Mouse (Mus musculus) myocyte (in vitro differentiated cells): Measurements from ENCODE around the gene Aplnr. TPM values are rescaled to one million over a fixed set of nuclear protein-coding genes. Genes with fewer than 3 reads are reported as not detected.

Experiments used
- H3K27me3 ChIP-seq: one replicate; pipeline ENCODE4 v1.6.1; 2011; ENCODE audit not compliant: control insufficient read depth, insufficient read depth, insufficient read length
- H3K36me3 ChIP-seq: one replicate; pipeline ENCODE4 v1.6.1; 2011; ENCODE audit not compliant: control insufficient read depth, insufficient read depth
- H3K4me2 ChIP-seq: one replicate; pipeline ENCODE4 v1.6.1; 2011; ENCODE audit warnings: low read depth, control low read depth
- H3K4me3 ChIP-seq: one replicate; pipeline ENCODE4 v1.5.1; 2011; ENCODE audit warnings: mild to moderate bottlenecking, control low read depth, moderate library complexity
- H3K79me2 ChIP-seq: one replicate; pipeline ENCODE4 v1.6.1; 2011; ENCODE audit not compliant: control insufficient read depth, insufficient read depth
- H3ac ChIP-seq: one replicate; pipeline ENCODE4 v1.6.1; 2011; ENCODE audit not compliant: control insufficient read depth, insufficient read length
- CEBPB ChIP-seq: IDR thresholded peaks from 2 replicates; pipeline ENCODE4 v1.6.1; 2011; ENCODE audit warnings: mild to moderate bottlenecking, moderate library complexity; ENCODE audit not compliant: poor library complexity, insufficient read depth, severe bottlenecking
- E2F4 ChIP-seq: IDR thresholded peaks from one replicate; pipeline ENCODE4 v1.6.1; 2011; ENCODE audit warnings: mild to moderate bottlenecking, control low read depth, moderate library complexity; ENCODE audit not compliant: insufficient read depth
- SRF ChIP-seq: IDR thresholded peaks from one replicate; pipeline ENCODE4 v1.6.1; 2011; ENCODE audit warnings: low read depth; ENCODE audit not compliant: control insufficient read depth, insufficient read length
- TCF3 ChIP-seq: IDR thresholded peaks from one replicate; pipeline ENCODE4 v1.6.1; 2011; ENCODE audit warnings: low read depth, control low read depth; ENCODE audit not compliant: insufficient read length
- polyA plus RNA-seq: library from polyadenylated mRNA; unstranded; fragments of >200 nt; fragmentation: generic; extraction: Trizol; gene quantifications from one replicate; pipeline ENCODE4 v1.2.1, GENCODE M21; 2012; ENCODE audit warnings: missing spikeins

Gene Aplnr
- polyA plus RNA-seq, 1 experiment = 0.06 TPM

GRCm38 (mm10) chr2:85187582-85188151 is 51.6 kb downstream of the Aplnr start:
- Histone ChIP-seq H3K79me2 (no peaks in the 10 kb centered on the region), H3K27me3 (peaks cover 5% of the 10 kb centered on the region), H3K4me2 (no peak overlapping the region), H3K4me3 (no peak overlapping the region), H3ac (no peak overlapping the region), H3K36me3 (no peaks in the 10 kb centered on the region)
- no peak for TF ChIP-seq TCF3
- no peak for TF ChIP-seq CEBPB
- TF ChIP-seq E2F4 = no peak
- TF ChIP-seq SRF = no peak

Other genes starting within 250 kb of the Aplnr start
- gene Rtn4rl2, start 249.5 kb upstream of the Aplnr start, polyA plus RNA-seq = 0.13 TPM
- gene Slc43a3, start 199.6 kb upstream of the Aplnr start, polyA plus RNA-seq = 4.5 TPM
- not detected for gene Prg2, start 155.8 kb upstream of the Aplnr start, polyA plus RNA-seq
- not detected for gene Prg3, start 148.0 kb upstream of the Aplnr start, polyA plus RNA-seq
- 123 TPM for gene Ssrp1, start 99.0 kb upstream of the Aplnr start, polyA plus RNA-seq
- gene P2rx3, start 98.8 kb upstream of the Aplnr start, polyA plus RNA-seq = 53.1 TPM
- 84.0 TPM for gene Tnks1bp1, start 88.2 kb upstream of the Aplnr start, polyA plus RNA-seq
- gene Lrrc55, start 61.0 kb downstream of the Aplnr start, polyA plus RNA-seq = 0.04 TPM
- gene Olfr987, start 203.1 kb downstream of the Aplnr start, polyA plus RNA-seq = not detected
- gene Olfr988, start 227.0 kb downstream of the Aplnr start, polyA plus RNA-seq = not detected